Mouse (Mus musculus): ENCODE data around the gene Vwa3b. TPM values are rescaled to one million over a fixed set of nuclear protein-coding genes. Genes with fewer than 3 reads are reported as not detected.

Gene Vwa3b
- polyA plus RNA-seq (2015; fragmentation: Nextera tagmentation; extraction: Ambion mirVana), result 0.28 and 0.54 TPM in 2 replicates

DNA sequence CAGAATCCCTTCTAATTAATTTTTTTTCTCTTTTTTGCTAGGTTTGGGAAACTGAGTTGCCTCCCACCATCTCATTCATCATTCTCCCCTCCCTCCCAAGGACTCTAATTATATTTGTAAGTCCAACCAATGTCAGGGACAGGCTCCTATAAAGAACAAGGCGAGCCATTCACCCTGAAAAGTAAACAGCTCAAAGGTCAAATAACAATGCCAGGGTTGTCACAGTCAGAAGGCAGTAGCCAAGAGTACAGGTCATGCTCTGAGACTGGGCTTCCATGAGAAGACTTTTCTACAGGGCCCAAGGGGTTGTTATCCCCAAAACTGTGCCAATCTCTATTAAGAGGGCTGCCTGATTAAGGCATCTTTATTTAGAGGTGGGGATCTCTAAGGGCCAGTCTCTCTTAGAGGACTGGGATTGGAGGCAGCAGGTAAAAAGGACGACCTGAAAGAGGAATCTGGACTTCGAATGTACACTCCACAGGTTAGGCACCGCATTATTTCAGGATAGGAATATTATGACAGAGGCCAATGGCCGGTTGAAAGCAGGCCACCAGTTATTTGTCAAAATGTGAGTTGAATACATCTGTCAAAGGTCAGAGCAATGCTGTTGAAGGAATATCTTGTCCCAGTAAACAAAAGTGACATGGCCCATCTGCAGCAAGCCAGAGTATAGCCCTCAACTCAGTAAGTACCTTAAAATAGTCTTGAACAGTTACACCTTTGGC is at the start of gene Vwa3b:
Vwa3b (plus strand) TSS at position 635 of the 725 bp plus-strand sequence.
- Histone ChIP-seq H3K36me3 (no peaks in the 10 kb centered on the region), H3K4me3 (replicated peaks) (no peak within 1 kb of the TSS), H3K4me1 (replicated peaks) (peaks cover 9% of the 10 kb centered on the region), H3K9me3 (no peaks in the 10 kb centered on the region), H3K4me2 (replicated peaks) (no peak within 1 kb of the TSS), H3K27me3 (no peaks in the 10 kb centered on the region), H3K9ac (replicated peaks) (no peak within 1 kb of the TSS), H3K27ac (no peak within 1 kb of the TSS)
- ATAC-seq, result no peak
- WGBS, result 77% methylated on average over 5 of the region's 5 CpGs

DNA sequence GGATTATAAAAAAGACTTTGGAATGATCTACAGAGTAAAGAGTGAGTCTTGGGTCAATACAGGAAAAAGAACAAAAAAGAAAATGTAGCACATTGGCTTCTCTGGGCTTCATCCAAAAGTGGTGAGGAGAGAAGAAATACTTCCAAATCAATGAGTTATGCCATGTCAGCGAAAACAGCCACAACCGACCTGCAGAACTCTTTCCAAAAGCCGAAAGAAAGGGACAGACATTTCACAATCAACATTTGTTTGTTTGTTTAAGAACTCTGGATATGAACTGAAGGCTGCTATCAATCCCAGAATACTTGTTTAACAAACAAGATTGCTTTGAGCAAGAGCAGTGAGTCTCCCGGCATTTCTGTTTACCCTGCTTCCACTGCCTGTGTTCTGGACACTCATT is 49.6 kb upstream of the Vwa3b start:
- 96% methylated on average over 4 of the region's 4 CpGs for WGBS
- ATAC-seq, result no peak
- no peak overlapping the region for H3K4me2 ChIP-seq (replicated peaks)
- no peaks in the 10 kb centered on the region for H3K4me1 ChIP-seq (replicated peaks)
- no peak overlapping the region for H3K9ac ChIP-seq (replicated peaks)
- no peaks in the 10 kb centered on the region for H3K27me3 ChIP-seq
- H3K9me3 ChIP-seq, result no peaks in the 10 kb centered on the region
- H3K36me3 ChIP-seq, result no peaks in the 10 kb centered on the region
- H3K27ac ChIP-seq, result no peak overlapping the region
- no peak overlapping the region for H3K4me3 ChIP-seq (replicated peaks)

DNA sequence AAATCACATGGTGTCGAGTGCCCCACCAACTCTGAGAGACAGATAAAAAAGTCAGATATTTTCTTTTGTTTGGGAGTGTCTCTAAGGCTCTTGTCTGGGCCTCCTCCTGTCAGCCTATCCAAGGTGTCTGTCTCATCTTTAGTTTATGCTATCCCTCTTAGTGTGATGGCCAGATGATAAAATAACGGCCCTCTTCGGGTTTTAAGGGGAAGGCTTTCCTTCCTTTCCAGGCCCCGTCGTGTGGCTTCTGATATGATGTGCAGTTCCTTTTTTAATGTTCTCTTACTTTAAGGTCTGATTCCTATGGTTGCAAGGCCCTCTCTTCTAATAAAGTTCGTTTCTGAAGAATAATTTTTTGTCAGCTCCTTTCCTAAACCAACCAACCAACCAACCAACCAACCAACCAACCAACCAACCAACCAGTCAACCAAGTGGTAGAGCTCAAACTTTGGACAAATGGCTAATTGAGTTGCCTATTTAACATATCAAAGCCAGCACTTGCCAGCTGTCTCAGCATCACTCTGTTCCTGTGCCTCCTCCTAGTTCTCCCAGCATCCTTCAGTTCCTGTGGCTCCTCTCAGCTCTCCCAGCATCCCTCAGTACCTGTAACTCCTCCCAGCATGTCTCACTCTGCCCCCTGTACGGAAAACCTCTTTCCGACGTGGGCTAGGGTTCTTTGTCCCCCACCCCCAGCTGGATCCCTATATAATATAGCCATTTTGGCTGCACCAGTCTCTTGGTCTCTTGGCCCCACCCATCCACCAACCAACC is 44.0 kb upstream of the Vwa3b start:
- Histone ChIP-seq H3K4me2 (replicated peaks) (no peak overlapping the region), H3K4me3 (replicated peaks) (no peak overlapping the region), H3K27me3 (0 out of 2 replicates have a peak, but pooled peaks cover 3% of the 10 kb centered on the region), H3K4me1 (replicated peaks) (peaks cover 10% of the 10 kb centered on the region), H3K36me3 (no peaks in the 10 kb centered on the region), H3K9ac (replicated peaks) (no peak overlapping the region), H3K9me3 (no peaks in the 10 kb centered on the region), H3K27ac (no peak overlapping the region)
- ATAC-seq, result no peak
- WGBS, result 90% methylated on average over 9 of the region's 9 CpGs

DNA sequence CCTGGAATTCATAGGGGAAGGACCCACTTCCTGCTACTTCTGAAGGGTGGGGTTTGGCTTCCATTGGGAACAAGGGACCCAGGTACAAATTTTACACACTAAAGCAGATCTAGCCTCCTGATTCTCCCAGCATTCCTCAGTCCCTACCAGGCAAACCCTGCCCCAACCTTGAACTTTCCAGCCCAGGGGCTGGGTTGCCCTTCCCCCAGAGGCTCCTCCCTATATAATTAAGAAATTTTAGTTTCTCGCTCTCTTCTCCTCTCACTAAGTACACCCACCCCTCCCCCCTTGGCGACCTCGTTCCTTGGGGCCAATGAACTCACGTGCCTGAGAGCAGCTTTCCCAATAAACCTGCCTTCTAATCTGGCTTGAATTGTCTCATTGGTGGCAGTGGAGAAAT is 42.6 kb upstream of the Vwa3b start:
- WGBS, result 37% methylated on average over 4 of the region's 4 CpGs
- no peaks in the 10 kb centered on the region for H3K9me3 ChIP-seq
- ATAC-seq, result no peak
- peaks cover 10% of the 10 kb centered on the region for H3K4me1 ChIP-seq (replicated peaks)
- H3K4me2 ChIP-seq (replicated peaks), result no peak overlapping the region
- H3K9ac ChIP-seq (replicated peaks), result no peak overlapping the region
- H3K4me3 ChIP-seq (replicated peaks), result no peak overlapping the region
- H3K27me3 ChIP-seq, result 0 out of 2 replicates have a peak, but pooled peaks cover 3% of the 10 kb centered on the region
- H3K36me3 ChIP-seq, result no peaks in the 10 kb centered on the region
- no peak overlapping the region for H3K27ac ChIP-seq

DNA sequence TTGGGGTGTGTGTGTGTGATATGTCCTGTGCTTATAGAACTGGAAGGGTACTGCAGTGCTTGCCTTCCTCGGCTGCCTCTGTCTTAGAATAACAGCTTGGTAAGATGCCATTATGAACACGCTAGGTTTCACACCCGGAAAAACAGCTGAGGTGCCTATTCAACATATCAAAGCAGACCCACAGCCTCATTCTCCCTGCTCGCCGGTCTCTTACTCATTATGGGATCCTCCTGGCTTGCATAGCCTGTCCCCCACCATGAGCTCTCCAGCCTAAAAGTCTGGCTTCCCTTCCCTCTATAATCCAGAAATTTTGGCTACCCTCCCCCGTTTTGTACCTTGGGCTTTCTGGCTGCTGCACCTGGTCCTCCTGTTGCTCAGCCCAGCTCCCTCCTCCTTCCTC is 42.0 kb upstream of the Vwa3b start:
- no peak for ATAC-seq
- Histone ChIP-seq H3K27me3 (0 out of 2 replicates have a peak, but pooled peaks cover 3% of the 10 kb centered on the region), H3K9me3 (no peaks in the 10 kb centered on the region), H3K36me3 (no peaks in the 10 kb centered on the region), H3K9ac (replicated peaks) (no peak overlapping the region), H3K27ac (no peak overlapping the region), H3K4me3 (replicated peaks) (no peak overlapping the region), H3K4me2 (replicated peaks) (no peak overlapping the region), H3K4me1 (replicated peaks) (peaks cover 10% of the 10 kb centered on the region)
- 28% methylated on average over 6 of the region's 6 CpGs for whole genome bisulfite sequencing

DNA sequence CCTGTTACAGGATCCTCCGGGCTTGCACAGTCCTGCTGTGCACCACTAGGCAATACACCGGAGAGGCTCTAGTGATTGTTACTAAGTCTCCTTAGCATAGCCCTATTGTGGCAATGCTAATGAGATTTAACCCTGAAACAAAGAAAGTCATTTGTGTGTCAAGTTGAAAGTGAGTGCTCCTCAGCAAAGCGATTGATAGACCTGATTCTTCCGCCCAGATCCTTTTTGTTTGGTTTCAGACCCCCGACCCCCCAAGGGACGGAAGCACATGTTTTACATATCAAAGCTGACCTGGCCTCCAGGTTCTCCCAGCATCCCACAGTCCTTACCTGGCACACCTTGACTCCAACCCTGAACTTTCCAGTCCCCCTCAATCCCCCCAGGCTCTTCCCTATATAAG is 40.5 kb upstream of the Vwa3b start:
- peaks cover 10% of the 10 kb centered on the region for H3K4me1 ChIP-seq (replicated peaks)
- H3K9me3 ChIP-seq, result no peaks in the 10 kb centered on the region
- H3K36me3 ChIP-seq, result no peaks in the 10 kb centered on the region
- WGBS, result 11% methylated on average over 6 of the region's 6 CpGs
- ATAC-seq, result no peak
- no peak overlapping the region for H3K4me2 ChIP-seq (replicated peaks)
- 0 out of 2 replicates have a peak, but pooled peaks cover 3% of the 10 kb centered on the region for H3K27me3 ChIP-seq
- no peak overlapping the region for H3K27ac ChIP-seq
- no peak overlapping the region for H3K9ac ChIP-seq (replicated peaks)
- no peak overlapping the region for H3K4me3 ChIP-seq (replicated peaks)

DNA sequence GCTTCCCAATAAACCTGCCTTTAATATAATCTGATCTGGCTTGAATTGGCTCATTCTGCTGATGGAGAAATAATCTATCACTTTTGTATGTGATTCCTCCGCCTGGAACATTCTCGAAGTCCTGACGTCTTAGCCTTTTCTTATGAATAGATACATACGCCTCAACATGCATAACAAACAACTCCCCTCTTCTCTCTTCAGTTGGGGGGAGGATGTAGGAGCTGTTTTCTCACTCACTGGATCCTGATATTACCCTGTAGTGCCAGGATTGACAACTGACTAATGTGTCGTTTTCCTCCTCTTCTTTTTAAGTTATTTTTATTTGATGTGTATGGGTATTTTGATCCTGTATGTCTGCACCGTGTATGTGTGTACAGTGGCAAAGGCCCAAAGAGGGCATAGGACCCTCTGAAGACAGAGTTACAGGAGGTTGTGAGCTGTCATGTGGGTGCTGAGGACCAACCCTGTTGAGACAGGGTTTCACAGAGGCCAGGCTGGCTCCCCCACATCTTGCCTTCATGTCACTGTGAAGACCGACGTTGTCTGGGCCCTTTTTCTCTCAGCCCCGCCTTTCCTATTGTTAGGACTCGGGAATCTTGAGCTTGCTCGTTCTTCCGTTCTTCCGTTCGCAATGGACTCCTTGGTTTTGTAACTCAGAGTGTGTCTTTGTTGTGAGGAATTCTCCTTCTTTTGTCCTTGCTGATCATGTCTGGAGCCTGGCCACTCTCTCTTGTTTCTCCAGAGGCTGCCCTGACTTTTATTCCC is 39.8 kb upstream of the Vwa3b start:
- no peak overlapping the region for H3K4me2 ChIP-seq (replicated peaks)
- no peak overlapping the region for H3K4me3 ChIP-seq (replicated peaks)
- no peaks in the 10 kb centered on the region for H3K36me3 ChIP-seq
- no peak overlapping the region for H3K9ac ChIP-seq (replicated peaks)
- peaks cover 10% of the 10 kb centered on the region for H3K4me1 ChIP-seq (replicated peaks)
- H3K9me3 ChIP-seq, result no peaks in the 10 kb centered on the region
- H3K27ac ChIP-seq, result no peak overlapping the region
- 30% methylated on average over 14 of the region's 14 CpGs for WGBS
- H3K27me3 ChIP-seq, result 0 out of 2 replicates have a peak, but pooled peaks cover 3% of the 10 kb centered on the region
- no peak for ATAC-seq

DNA sequence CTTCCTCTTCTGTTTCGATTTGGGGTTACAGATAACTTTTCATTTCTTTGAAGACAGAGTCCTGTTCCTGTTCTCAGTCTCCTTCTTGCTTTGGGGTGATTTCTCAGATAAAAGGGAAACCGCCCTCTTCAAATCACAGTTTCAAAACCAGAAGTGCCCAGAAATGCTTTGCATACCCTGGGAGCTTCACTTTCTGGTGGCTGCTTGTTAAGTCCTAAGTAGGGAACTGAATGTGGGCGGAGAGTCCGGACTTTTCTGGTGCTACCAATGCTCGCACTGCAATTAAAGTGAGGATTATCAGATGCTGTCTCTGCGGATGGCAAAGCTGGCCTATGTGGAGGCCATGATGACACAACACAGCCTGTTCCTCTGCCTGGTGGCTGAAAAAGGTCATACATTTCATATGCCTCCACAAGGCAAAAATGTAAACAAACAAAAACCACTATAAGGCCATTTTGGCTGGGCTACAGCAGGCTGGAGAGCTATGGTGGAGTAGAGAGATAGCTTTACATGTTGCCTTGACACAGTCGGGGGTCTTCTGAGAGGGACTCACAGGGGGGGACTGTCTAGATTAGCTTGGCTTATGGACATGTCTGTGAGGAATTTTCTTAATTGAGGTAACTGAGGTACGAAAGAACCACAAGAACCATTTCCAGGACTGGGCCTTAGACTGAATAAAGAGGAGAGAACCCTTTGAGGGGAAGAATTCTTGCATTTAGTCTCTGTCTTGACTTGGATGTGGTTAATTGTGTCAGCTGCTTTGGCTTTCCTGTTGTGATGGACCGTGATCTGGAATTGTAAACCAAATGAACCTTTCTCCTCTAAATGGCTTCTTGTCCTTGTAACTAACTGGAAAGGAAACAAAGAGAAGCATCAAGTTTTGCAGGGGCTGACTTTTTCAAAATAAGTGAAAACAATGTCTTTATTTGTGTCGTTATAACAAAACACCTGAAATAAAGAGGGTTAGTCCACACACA is 38.9 kb upstream of the Vwa3b start:
- Histone ChIP-seq H3K4me3 (replicated peaks) (no peak overlapping the region), H3K9me3 (no peaks in the 10 kb centered on the region), H3K4me1 (replicated peaks) (peaks cover 10% of the 10 kb centered on the region), H3K27ac (no peak overlapping the region), H3K9ac (replicated peaks) (no peak overlapping the region), H3K4me2 (replicated peaks) (no peak overlapping the region), H3K27me3 (0 out of 2 replicates have a peak, but pooled peaks cover 3% of the 10 kb centered on the region), H3K36me3 (no peaks in the 10 kb centered on the region)
- 78% methylated on average over 10 of the region's 10 CpGs for WGBS
- ATAC-seq, result no peak

DNA sequence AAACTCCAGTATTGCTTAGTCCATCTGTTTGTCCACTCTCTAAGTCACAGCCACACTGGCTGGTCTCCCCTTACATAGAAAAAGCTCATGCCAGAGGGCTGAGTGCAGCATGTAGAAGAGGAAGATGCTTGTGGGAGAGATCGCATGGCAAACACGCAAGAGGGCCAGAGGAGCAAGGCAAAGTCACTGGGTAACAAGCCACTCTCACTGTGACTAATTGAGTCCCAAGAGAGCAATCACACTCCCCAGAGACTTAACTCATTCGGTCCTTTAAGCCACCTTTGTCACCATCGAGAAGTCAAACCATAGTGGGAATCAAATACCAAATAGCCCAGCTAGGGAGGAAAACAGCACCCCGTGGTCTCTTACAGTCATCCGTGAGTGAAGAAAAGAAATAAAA is 38.2 kb upstream of the Vwa3b start:
- no peak overlapping the region for H3K27ac ChIP-seq
- no peak overlapping the region for H3K9ac ChIP-seq (replicated peaks)
- H3K36me3 ChIP-seq, result no peaks in the 10 kb centered on the region
- ATAC-seq, result no peak
- WGBS, result 80% methylated on average over 6 of the region's 6 CpGs
- H3K4me2 ChIP-seq (replicated peaks), result no peak overlapping the region
- H3K9me3 ChIP-seq, result no peaks in the 10 kb centered on the region
- peaks cover 10% of the 10 kb centered on the region for H3K4me1 ChIP-seq (replicated peaks)
- 0 out of 2 replicates have a peak, but pooled peaks cover 3% of the 10 kb centered on the region for H3K27me3 ChIP-seq
- no peak overlapping the region for H3K4me3 ChIP-seq (replicated peaks)

DNA sequence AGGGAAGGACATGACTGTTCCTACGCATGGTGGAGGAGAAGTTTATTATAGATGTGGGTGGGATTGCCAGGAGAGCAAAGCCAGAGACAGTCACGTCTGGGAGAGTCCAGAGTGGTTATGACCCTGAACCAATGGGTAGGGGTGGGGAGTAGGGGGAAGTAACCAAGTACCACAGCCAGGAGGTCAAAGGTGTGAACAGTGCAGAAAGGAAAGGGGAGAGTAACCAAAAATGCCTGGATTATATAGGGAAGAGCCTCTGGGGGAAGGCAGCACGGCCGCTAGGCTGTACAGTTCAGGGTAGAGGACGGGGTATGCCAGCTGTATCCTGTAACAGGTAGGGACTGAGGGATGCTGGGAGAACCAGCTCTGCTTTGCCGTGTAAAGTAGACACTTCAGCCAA is 37.8 kb upstream of the Vwa3b start:
- H3K27ac ChIP-seq, result no peak overlapping the region
- no peaks in the 10 kb centered on the region for H3K36me3 ChIP-seq
- WGBS, result 88% methylated on average over 6 of the region's 6 CpGs
- no peaks in the 10 kb centered on the region for H3K9me3 ChIP-seq
- H3K4me1 ChIP-seq (replicated peaks), result peaks cover 10% of the 10 kb centered on the region
- no peak overlapping the region for H3K9ac ChIP-seq (replicated peaks)
- no peak overlapping the region for H3K4me3 ChIP-seq (replicated peaks)
- H3K27me3 ChIP-seq, result 0 out of 2 replicates have a peak, but pooled peaks cover 3% of the 10 kb centered on the region
- ATAC-seq, result no peak
- no peak overlapping the region for H3K4me2 ChIP-seq (replicated peaks)

DNA sequence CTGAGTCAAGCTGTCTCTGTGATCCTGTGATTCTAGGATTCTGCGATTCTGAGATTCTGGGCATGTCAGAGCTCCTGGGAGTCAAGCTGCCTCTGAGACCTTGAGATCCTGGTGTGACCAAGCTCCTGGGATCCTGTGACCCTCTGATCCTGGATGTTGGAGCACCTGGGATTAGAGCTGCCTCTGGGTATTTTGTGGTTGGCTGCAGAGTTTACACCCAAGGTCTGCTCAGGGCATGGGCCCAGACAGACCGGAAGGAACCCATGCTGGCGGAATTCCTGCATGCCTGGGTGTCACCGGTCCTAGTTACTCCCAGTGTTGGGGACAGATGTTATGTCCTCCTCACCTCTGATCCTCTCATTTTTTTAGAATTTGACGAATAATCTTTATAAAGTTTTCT is 32.1 kb upstream of the Vwa3b start:
- Histone ChIP-seq H3K4me1 (replicated peaks) (no peaks in the 10 kb centered on the region), H3K36me3 (no peaks in the 10 kb centered on the region), H3K4me3 (replicated peaks) (no peak overlapping the region), H3K4me2 (replicated peaks) (no peak overlapping the region), H3K9ac (replicated peaks) (no peak overlapping the region), H3K27me3 (no peaks in the 10 kb centered on the region), H3K9me3 (no peaks in the 10 kb centered on the region), H3K27ac (no peak overlapping the region)
- no peak for ATAC-seq
- 94% methylated on average over 5 of the region's 5 CpGs for WGBS

Measured in midbrain, embryonic 13.5 days (tissue).